Mouse (Mus musculus) embryonic facial prominence, embryonic 14.5 days (tissue): ENCODE measurements around the gene Ncam1. TPM values are rescaled to one million over a fixed set of nuclear protein-coding genes. Genes with fewer than 3 reads are reported as not detected.

Experiments
- ATAC-seq: fragments of 200-750 bp; cut with Nextera tagmentation; 2 replicates; pipeline ENCODE4 v1.8.0; 2017; ENCODE audit warnings: low read depth, moderate number of reproducible peaks, moderate TSS enrichment
- DNase-seq: peaks from one replicate; pipeline ENCODE4 v3.0.0-alpha.2; 2015; ENCODE audit warnings: low spot score
- H3K27ac ChIP-seq: fragments of 300-500 bp; sonication (generic); replicated peaks from 2 replicates; pipeline ENCODE4 v1.5.1; 2014; ENCODE audit warnings: low read depth, mild to moderate bottlenecking, low read length, moderate library complexity
- H3K27me3 ChIP-seq: fragments of 300-500 bp; sonication (generic); replicated peaks from 2 replicates; pipeline ENCODE4 v1.6.1; 2014; ENCODE audit warnings: low read length; ENCODE audit not compliant: control insufficient read depth, insufficient read depth
- H3K36me3 ChIP-seq: fragments of 300-500 bp; sonication (generic); 2 replicates; pipeline ENCODE4 v1.6.1; 2014; ENCODE audit warnings: low read length, mixed read lengths; ENCODE audit not compliant: control insufficient read depth, insufficient read depth
- H3K4me1 ChIP-seq: fragments of 300-500 bp; sonication (generic); 2 replicates; pipeline ENCODE4 v1.6.1; 2014; ENCODE audit warnings: antibody characterized with exemption, low read length; ENCODE audit not compliant: control insufficient read depth, insufficient read depth
- H3K4me2 ChIP-seq: fragments of 300-500 bp; sonication (generic); 2 replicates; pipeline ENCODE4 v1.6.1; 2014; ENCODE audit warnings: low read depth, mild to moderate bottlenecking, low read length, moderate library complexity, mixed read lengths
- H3K4me3 ChIP-seq: fragments of 300-500 bp; sonication (generic); 2 replicates; pipeline ENCODE4 v1.5.1; 2014; ENCODE audit warnings: low read depth, mild to moderate bottlenecking, low read length
- H3K9ac ChIP-seq: fragments of 300-500 bp; sonication (generic); 2 replicates; pipeline ENCODE4 v1.6.1; 2014; ENCODE audit warnings: low read depth, mild to moderate bottlenecking, low read length, moderate library complexity, mixed read lengths
- H3K9me3 ChIP-seq: fragments of 300-500 bp; sonication (generic); 2 replicates; pipeline ENCODE4 v1.6.1; 2016; ENCODE audit warnings: low read length; ENCODE audit not compliant: control insufficient read depth
- WGBS: fragments of 180-500 bp; shearing (Covaris S2); extraction: QIAGEN DNeasy Blood & Tissue Kit; methylation state at CpG from one replicate; pipeline ENCODE4 v1.1.7; 2014; 5-methylcytosine and 5-hydroxymethylcytosine counted together
- polyA plus RNA-seq: library from polyadenylated mRNA; unstranded; fragments of >200 nt; fragmentation: Nextera tagmentation; extraction: Ambion mirVana; gene quantifications from 2 replicates; pipeline ENCODE4 v1.2.1, GENCODE M21; 2014

Gene Ncam1
- polyA plus RNA-seq, 1 experiment from 2014 or later: 104 TPM

DNA sequence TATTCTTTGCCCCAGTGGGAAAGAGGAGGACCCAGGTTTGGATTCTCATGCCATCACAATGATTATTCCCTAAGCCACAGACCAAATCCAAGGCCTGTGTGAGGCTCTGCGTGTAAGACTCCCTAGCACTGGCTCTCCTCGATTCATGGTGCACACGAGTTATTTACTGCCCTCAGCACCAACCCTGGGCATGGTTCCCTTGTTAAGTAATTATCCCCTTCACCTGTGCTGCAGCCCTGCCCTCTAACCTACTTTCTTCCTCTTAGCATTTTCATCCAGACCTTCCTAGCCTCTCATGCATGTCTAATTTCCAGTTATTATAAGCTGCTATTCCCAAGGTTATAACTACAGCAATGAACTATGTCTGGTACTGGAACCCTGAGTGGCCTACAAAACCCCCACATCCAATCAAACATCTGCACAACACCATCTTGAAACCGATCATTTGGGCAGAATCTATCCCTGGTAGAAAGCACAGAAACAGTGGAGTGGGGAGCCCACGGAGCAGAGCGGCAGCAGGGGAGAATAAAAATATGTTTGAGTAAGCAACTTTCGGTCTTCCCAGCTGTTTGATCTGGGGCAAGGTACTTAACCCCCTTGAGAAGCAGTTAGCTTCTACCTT is 116.8 kb downstream of the Ncam1 start:
- WGBS: 78% methylated on average over 7 of the region's 7 CpGs
- ATAC-seq (no peak), DNase-seq (no peak)
- no peak overlapping the region for H3K4me3 ChIP-seq
- H3K27me3 ChIP-seq: no peaks in the 10 kb centered on the region
- no peak overlapping the region for H3K4me2 ChIP-seq
- H3K9me3 ChIP-seq: no peaks in the 10 kb centered on the region
- H3K36me3 ChIP-seq: no peaks in the 10 kb centered on the region
- H3K27ac ChIP-seq: no peak overlapping the region
- no peak overlapping the region for H3K9ac ChIP-seq
- no peaks in the 10 kb centered on the region; the same call in none of the 2 replicates for H3K4me1 ChIP-seq

- Histone ChIP-seq H3K4me3 (no peak overlapping the region), H3K9me3 (no peaks in the 10 kb centered on the region), H3K4me1 (peaks cover 8% of the 10 kb centered on the region; the same call in 1 of the 2 replicates), H3K36me3 (no peaks in the 10 kb centered on the region), H3K27me3 (no peaks in the 10 kb centered on the region), H3K4me2 (no peak overlapping the region), H3K9ac (no peak overlapping the region), H3K27ac (no peak overlapping the region)
- no peak for ATAC-seq
- no peak for DNase-seq
- 48% methylated on average over 3 of the region's 3 CpGs for whole genome bisulfite sequencing
Measured at GRCm38 (mm10) chr9:49679270-49679669, 119.5 kb downstream of the Ncam1 start.

DNA sequence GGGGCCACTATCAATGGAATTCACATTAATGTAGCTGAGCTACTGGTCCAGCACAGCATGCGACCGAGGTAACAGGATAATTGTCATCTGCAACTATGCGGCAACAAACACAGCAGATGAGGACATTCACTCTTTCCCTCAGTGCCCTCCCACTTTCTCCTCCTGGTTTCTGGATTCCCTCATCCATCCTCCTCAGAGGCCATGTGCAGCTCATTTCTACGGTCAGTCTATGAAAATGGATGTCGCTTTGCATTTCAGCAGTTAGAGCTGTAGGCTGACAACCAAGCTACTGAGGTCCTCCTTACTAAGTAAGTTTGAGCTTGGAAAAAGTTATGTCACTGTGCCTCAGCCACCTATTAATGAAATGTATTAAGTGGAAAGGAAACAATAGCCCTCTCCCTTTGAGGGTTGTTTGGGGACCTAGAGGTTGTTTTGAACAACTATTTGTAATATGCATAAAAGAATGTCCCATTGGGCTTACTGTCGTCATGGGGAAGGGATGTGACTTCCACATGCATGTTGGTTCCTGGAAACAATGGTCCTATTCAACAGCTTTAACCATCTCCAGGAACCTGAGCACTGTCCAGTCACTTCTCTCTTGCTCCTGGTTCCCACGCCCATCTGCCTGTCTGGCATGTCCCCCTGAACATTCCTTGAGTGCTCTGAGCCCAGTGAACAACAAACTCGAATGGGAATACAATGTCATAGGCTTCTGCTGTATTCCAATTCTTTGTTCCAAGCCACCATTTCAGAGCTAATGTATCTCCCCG is 122.8 kb downstream of the Ncam1 start:
- H3K9ac ChIP-seq: no peak overlapping the region
- no peak overlapping the region for H3K27ac ChIP-seq
- DNase-seq (no peak), ATAC-seq (no peak)
- no peaks in the 10 kb centered on the region for H3K36me3 ChIP-seq
- H3K9me3 ChIP-seq: no peaks in the 10 kb centered on the region
- 0 out of 2 replicates have a peak, but pooled peaks cover 8% of the 10 kb centered on the region for H3K4me1 ChIP-seq
- no peak overlapping the region for H3K4me3 ChIP-seq
- H3K27me3 ChIP-seq: no peaks in the 10 kb centered on the region
- H3K4me2 ChIP-seq: no peak overlapping the region
- WGBS: 58% methylated on average over 9 of the region's 9 CpGs

DNA sequence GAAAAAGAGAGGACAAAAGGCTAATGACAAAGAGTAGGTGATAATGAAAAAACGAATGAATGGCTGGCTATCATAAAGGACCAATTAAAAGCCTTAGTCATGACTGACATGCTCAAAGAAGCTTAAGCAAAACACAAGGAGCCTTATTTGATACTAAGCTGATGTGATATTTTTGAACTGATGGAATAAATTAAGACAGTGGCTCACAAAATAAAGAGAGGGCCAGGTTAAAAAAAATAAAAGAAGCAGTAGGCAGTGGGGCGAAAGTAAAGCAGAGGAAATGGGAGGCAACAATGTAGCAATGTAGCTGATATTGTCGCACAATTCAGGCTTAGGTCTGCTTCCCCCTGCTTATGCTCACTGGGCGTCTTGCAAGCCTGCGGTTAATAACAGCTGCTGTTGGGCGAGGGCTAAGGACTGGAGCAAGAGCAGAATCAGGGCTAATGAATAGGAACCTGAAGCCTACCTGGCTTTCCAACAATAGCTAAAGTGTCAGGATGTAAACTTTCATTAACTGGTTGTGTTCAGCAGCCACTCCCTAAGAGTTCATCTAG is 126.0 kb downstream of the Ncam1 start:
- Histone ChIP-seq H3K27ac (no peak overlapping the region), H3K4me1 (0 out of 2 replicates have a peak, but pooled peaks cover 8% of the 10 kb centered on the region), H3K9me3 (no peaks in the 10 kb centered on the region), H3K4me3 (no peak overlapping the region), H3K27me3 (no peaks in the 10 kb centered on the region), H3K4me2 (no peak overlapping the region), H3K36me3 (no peaks in the 10 kb centered on the region), H3K9ac (no peak overlapping the region)
- DNase-seq: peak; percentile 50
- 0 out of 2 replicates have a peak, but pooled peaks have one; percentile 62 for ATAC-seq
- 57% methylated on average over 6 of the region's 6 CpGs for WGBS

DNA sequence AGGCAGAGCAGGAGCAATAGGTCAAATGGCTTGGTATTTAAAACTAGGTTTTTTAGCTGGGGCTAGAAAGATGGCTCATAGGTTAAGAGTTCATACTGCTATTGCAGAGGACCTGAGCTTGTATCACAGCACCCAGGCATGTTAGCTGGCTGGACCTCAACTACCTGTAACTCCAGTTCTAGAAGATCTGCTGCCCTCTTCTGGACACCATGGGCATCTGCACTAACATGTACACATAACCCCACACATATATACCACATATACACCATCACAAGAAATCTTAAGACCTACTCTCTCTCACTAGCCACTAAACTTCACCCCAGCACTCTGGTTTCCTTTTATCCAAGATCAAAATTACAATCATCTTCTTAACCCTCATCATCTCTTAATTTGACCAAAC is 131.7 kb downstream of the Ncam1 start:
- Histone ChIP-seq H3K9me3 (no peaks in the 10 kb centered on the region), H3K4me2 (no peak overlapping the region), H3K4me1 (0 out of 2 replicates have a peak, but pooled peaks cover 9% of the 10 kb centered on the region), H3K9ac (no peak overlapping the region), H3K36me3 (no peaks in the 10 kb centered on the region), H3K27ac (no peak overlapping the region), H3K4me3 (no peak overlapping the region), H3K27me3 (no peaks in the 10 kb centered on the region)
- ATAC-seq: no peak
- no peak for DNase-seq

DNA sequence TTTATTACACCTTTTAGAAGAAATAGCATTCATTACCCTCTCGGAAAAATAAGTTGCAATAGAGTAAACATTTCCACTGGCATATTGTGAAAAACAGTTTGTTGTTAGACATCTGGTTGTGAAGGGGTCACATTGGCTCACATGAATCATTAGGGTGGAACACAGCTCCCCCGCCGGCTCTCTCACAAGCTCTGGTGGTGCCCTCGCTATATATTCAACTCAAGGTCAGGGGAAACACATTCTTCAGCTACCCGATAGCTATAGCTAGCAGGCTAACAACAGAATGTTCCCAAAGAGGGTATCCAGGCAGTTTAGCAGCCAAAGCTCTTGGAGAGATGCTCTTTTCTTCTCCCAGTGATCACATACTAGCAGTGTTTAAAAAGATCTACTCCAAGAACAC is 133.4 kb downstream of the Ncam1 start:
- WGBS: 62% methylated on average over 5 of the region's 5 CpGs
- Histone ChIP-seq H3K36me3 (no peaks in the 10 kb centered on the region), H3K4me2 (no peak overlapping the region), H3K4me1 (0 out of 2 replicates have a peak, but pooled peaks cover 9% of the 10 kb centered on the region), H3K4me3 (no peak overlapping the region), H3K27me3 (no peaks in the 10 kb centered on the region), H3K27ac (no peak overlapping the region), H3K9ac (no peak overlapping the region), H3K9me3 (no peaks in the 10 kb centered on the region)
- DNase-seq: no peak
- no peak for ATAC-seq

- H3K36me3 ChIP-seq: no peaks in the 10 kb centered on the region
- no peak for DNase-seq
- H3K4me2 ChIP-seq: no peak overlapping the region
- no peak overlapping the region for H3K4me3 ChIP-seq
- WGBS: 83% methylated on average over 8 of the region's 8 CpGs
- no peak overlapping the region for H3K9ac ChIP-seq
- H3K27ac ChIP-seq: no peak overlapping the region
- no peaks in the 10 kb centered on the region for H3K9me3 ChIP-seq
- 0 out of 2 replicates have a peak, but pooled peaks cover 9% of the 10 kb centered on the region for H3K4me1 ChIP-seq
- no peak for ATAC-seq
- no peaks in the 10 kb centered on the region for H3K27me3 ChIP-seq
Measured at GRCm38 (mm10) chr9:49663927-49664320, 134.8 kb downstream of the Ncam1 start.

DNA sequence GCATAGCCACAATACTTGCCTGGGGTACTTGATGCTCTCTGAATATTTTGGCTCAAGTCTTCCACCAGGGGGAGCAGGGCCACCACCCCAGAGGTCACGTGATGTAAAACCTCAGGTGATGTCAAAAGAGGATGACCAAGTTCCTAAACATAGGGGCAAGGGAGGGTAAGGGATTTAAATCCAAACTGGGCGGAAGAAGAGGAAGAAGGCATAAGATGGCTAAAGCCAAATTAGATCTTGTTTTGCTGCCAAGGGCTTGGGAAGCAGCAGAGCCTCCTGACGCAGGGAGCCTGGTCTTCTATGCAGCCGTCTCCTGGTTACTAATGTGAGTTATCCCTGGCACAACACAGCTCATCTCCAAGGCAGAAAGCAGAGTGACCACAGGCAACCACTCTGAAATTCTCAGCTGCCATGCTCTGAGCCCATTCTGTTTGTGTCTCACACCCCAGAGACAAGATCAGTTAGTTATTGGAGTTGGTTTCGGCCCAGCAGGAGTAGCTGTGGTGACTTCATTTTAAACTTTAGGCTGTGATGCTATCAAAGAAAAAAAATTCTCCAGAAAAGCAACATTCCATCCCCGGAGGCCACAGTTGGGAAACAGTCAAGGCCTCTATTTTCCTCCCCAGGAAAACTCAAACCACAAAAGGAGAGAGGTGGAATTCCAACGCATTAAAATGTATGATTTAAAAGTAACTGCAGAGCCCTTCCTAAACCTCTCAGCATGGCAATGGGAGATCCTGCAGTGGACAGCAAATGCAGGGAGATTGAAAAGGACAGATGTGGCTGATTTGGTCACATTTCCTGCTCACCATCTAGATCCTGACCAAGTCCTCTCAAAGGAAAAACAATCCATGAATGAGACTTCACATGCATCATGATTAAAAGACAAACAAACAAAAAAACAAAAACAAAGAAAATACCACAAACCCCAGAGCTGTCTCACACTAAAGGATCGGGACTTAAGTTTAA is 135.5 kb downstream of the Ncam1 start:
- H3K4me1 ChIP-seq: 0 out of 2 replicates have a peak, but pooled peaks cover 9% of the 10 kb centered on the region
- no peak overlapping the region for H3K9ac ChIP-seq
- H3K27ac ChIP-seq: 0 out of 2 replicates have a peak overlapping the region, but pooled peaks have one; percentile 10
- no peaks in the 10 kb centered on the region for H3K36me3 ChIP-seq
- ATAC-seq: no peak; the same call in 1 of the 2 replicates
- DNase-seq: peak; percentile 50
- no peak overlapping the region for H3K4me2 ChIP-seq
- no peaks in the 10 kb centered on the region for H3K9me3 ChIP-seq
- WGBS: 63% methylated on average over 8 of the region's 8 CpGs
- no peaks in the 10 kb centered on the region for H3K27me3 ChIP-seq
- no peak overlapping the region for H3K4me3 ChIP-seq
